Mouse (Mus musculus) liver, embryonic 18 days (tissue): ENCODE results near the gene Aco2. TPM values are rescaled to one million over a fixed set of nuclear protein-coding genes. Genes with fewer than 3 reads are reported as not detected.

ENCODE experiments used
- polyA plus RNA-seq: library from polyadenylated mRNA; depleted of rRNA; stranded (reverse); fragments of >200 nt; gene quantifications from 2 replicates; pipeline ENCODE4 v1.2.3, GENCODE M21; 2012; rRNA removed

Aco2 gene
- 96.0 and 118 TPM in 2 replicates for polyA plus RNA-seq

GRCm38 (mm10) chr15:81872262-81873136 is at the start of gene Aco2:
Aco2 (plus strand) TSS chr15:81872309.

GRCm38 (mm10) chr15:81858517-81859329 is 13.4 kb upstream of the Aco2 start, which contains the start of gene Tob2:
Tob2 (minus strand) TSS chr15:81858796.

GRCm38 (mm10) chr15:81871604-81872261 is 376 bp upstream of the Aco2 start, which contains the start of gene Phf5a:
Phf5a (minus strand) TSS chr15:81871911.

GRCm38 (mm10) chr15:81925760-81926445 is 53.8 kb downstream of the Aco2 start, which contains the start of gene Polr3h:
Polr3h (minus strand) TSS chr15:81926240.

GRCm38 (mm10) chr15:81936679-81937078 is 64.6 kb downstream of the Aco2 start, which contains the start of gene Csdc2:
Csdc2 (plus strand) TSS chr15:81936759.

GRCm38 (mm10) chr15:81960171-81961077 is 88.3 kb downstream of the Aco2 start, which contains the start of gene Pmm1:
Pmm1 (minus strand) TSS chr15:81960930.

Other genes starting within 250 kb of the Aco2 start
- 6.6 TPM in 2 replicates for gene L3mbtl2, start 208.4 kb upstream of the Aco2 start, polyA plus RNA-seq
- gene Chadl, start 175.0 kb upstream of the Aco2 start, polyA plus RNA-seq: 0.64 and 0.74 TPM in 2 replicates
- gene Zc3h7b, start 127.3 kb upstream of the Aco2 start, polyA plus RNA-seq: 5.3 and 6.2 TPM in 2 replicates
- 34.1 and 37.9 TPM in 2 replicates for gene Rangap1, start 126.8 kb upstream of the Aco2 start, polyA plus RNA-seq
- 13.3 and 13.4 TPM in 2 replicates for gene Tef, start 69.9 kb upstream of the Aco2 start, polyA plus RNA-seq
- gene Tob2, start 13.5 kb upstream of the Aco2 start, polyA plus RNA-seq: 7.6 and 8.2 TPM in 2 replicates
- gene Phf5a, start 398 bp upstream of the Aco2 start, polyA plus RNA-seq: 41.4 and 42.2 TPM in 2 replicates
- gene Polr3h, start 53.9 kb downstream of the Aco2 start, polyA plus RNA-seq: 8.2 and 8.8 TPM in 2 replicates
- 0.61 and 0.79 TPM in 2 replicates for gene Csdc2, start 64.5 kb downstream of the Aco2 start, polyA plus RNA-seq
- gene Pmm1, start 88.6 kb downstream of the Aco2 start, polyA plus RNA-seq: 11.5 and 11.7 TPM in 2 replicates
- not detected in 2 replicates for gene 1700029P11Rik, start 108.2 kb downstream of the Aco2 start, polyA plus RNA-seq
- 17.3 and 18.0 TPM in 2 replicates for gene Xrcc6, start 115.5 kb downstream of the Aco2 start, polyA plus RNA-seq
- gene Desi1, start 161.6 kb downstream of the Aco2 start, polyA plus RNA-seq: 12.0 and 12.1 TPM in 2 replicates
- gene Snu13, start 175.3 kb downstream of the Aco2 start, polyA plus RNA-seq: 53.1 TPM in 2 replicates
- gene 4930407I10Rik, start 186.8 kb downstream of the Aco2 start, polyA plus RNA-seq: not detected in 2 replicates
- gene Mei1, start 197.7 kb downstream of the Aco2 start, polyA plus RNA-seq: not detected in 2 replicates